Mouse (Mus musculus) layer of hippocampus, postnatal 14 days (tissue): ENCODE results near the gene Crmp1. TPM values are rescaled to one million over a fixed set of nuclear protein-coding genes. Genes with fewer than 3 reads are reported as not detected.

Source experiments
- DNase-seq, 2 experiments: peaks; one replicate each; pipeline ENCODE4 v3.0.0; 2021 to 2022; ENCODE audit warnings: low spot score in 2 of 2, mixed read lengths in 1 of 2
- total RNA-seq, 2 experiments: library from RNA; stranded (reverse); gene quantifications; 2 replicates each; pipeline ENCODE4 v1.2.3; 2021

Gene Crmp1
- total RNA-seq, 2 experiments from 2014 or later: 405 to 421 TPM

GRCm38 (mm10) chr5:37288374-37288773 lies 46.6 kb downstream of the Crmp1 start:
- peak; percentile 60 for DNase-seq

- peak; percentile 65 to 72 for DNase-seq
Measured at GRCm38 (mm10) chr5:37289236-37289635, 47.5 kb downstream of the Crmp1 start.

GRCm38 (mm10) chr5:37290983-37291382 lies 49.2 kb downstream of the Crmp1 start:
- peak in 1 of 2 experiments; percentile 36 for DNase-seq

GRCm38 (mm10) chr5:37296717-37297116 lies 55.0 kb downstream of the Crmp1 start:
- DNase-seq: peak in 1 of 2 experiments; percentile 33

- no peak for DNase-seq
Measured at GRCm38 (mm10) chr5:37298370-37298769, 56.6 kb downstream of the Crmp1 start.

- no peak for DNase-seq
Measured at GRCm38 (mm10) chr5:37310026-37310425, 68.3 kb downstream of the Crmp1 start.

GRCm38 (mm10) chr5:37312980-37313722 lies 71.4 kb downstream of the Crmp1 start:
- DNase-seq: no peak

- no peak for DNase-seq
Measured at GRCm38 (mm10) chr5:37318715-37319114, 77.0 kb downstream of the Crmp1 start.

- DNase-seq: peak in 1 of 2 experiments; percentile 58
Measured at GRCm38 (mm10) chr5:37320174-37320573, 78.4 kb downstream of the Crmp1 start.

- no peak for DNase-seq
Measured at GRCm38 (mm10) chr5:37320761-37321160, 79.0 kb downstream of the Crmp1 start.

- no peak for DNase-seq
Measured at GRCm38 (mm10) chr5:37326675-37327074, 84.9 kb downstream of the Crmp1 start.

GRCm38 (mm10) chr5:37330449-37331132 lies 88.9 kb downstream of the Crmp1 start:
- no peak for DNase-seq

GRCm38 (mm10) chr5:37331133-37331505 lies 89.4 kb downstream of the Crmp1 start:
- DNase-seq: no peak

- no peak for DNase-seq
Measured at GRCm38 (mm10) chr5:37332066-37332465, 90.3 kb downstream of the Crmp1 start.

GRCm38 (mm10) chr5:37335061-37335460 lies 93.3 kb downstream of the Crmp1 start:
- DNase-seq: no peak

- peak; percentile 35 to 41 for DNase-seq
Measured at GRCm38 (mm10) chr5:37336485-37337105, 94.9 kb downstream of the Crmp1 start, which contains the start of gene Evc. TSS of gene Evc (minus strand) at chr5:37336894.

- DNase-seq: no peak
Measured at GRCm38 (mm10) chr5:37337696-37338095, 96.0 kb downstream of the Crmp1 start.

- peak; percentile 58 to 64 for DNase-seq
Measured at GRCm38 (mm10) chr5:37338288-37338687, 96.5 kb downstream of the Crmp1 start, which contains the start of gene Evc2. TSS of gene Evc2 (plus strand) at chr5:37338499.
